Mouse (Mus musculus) neural tube, embryonic 12.5 days (tissue): Measurements from ENCODE around the gene Fignl2. TPM values are rescaled to one million over a fixed set of nuclear protein-coding genes. Genes with fewer than 3 reads are reported as not detected.

ENCODE experiments used
- ATAC-seq: fragments of 200-750 bp; cut with Nextera tagmentation; 2 replicates; pipeline ENCODE4 v1.8.0; 2017; ENCODE audit warnings: low read depth, mild to moderate bottlenecking, moderate TSS enrichment, moderate library complexity; ENCODE audit not compliant: low FRiP score
- H3K27ac ChIP-seq: fragments of 300-500 bp; sonication (generic); 2 replicates; pipeline ENCODE4 v1.5.1; 2016
- H3K27me3 ChIP-seq: fragments of 300-500 bp; sonication (generic); replicated peaks from 2 replicates; pipeline ENCODE4 v1.6.1; 2016; ENCODE audit warnings: mild to moderate bottlenecking
- H3K36me3 ChIP-seq: fragments of 300-500 bp; sonication (generic); 2 replicates; pipeline ENCODE4 v1.6.1; 2016; ENCODE audit warnings: mild to moderate bottlenecking
- H3K4me1 ChIP-seq: fragments of 300-500 bp; sonication (generic); 2 replicates; pipeline ENCODE4 v1.6.1; 2016
- H3K4me2 ChIP-seq: fragments of 300-500 bp; sonication (generic); replicated peaks from 2 replicates; pipeline ENCODE4 v1.6.1; 2016; ENCODE audit warnings: mild to moderate bottlenecking
- H3K4me3 ChIP-seq: fragments of 300-500 bp; sonication (generic); 2 replicates; pipeline ENCODE4 v1.5.1; 2016
- H3K9ac ChIP-seq: fragments of 300-500 bp; sonication (generic); 2 replicates; pipeline ENCODE4 v1.6.1; 2016; ENCODE audit warnings: mild to moderate bottlenecking
- H3K9me3 ChIP-seq: fragments of 300-500 bp; sonication (generic); 2 replicates; pipeline ENCODE4 v1.6.1; 2016; ENCODE audit warnings: mild to moderate bottlenecking
- WGBS: fragments of 180-500 bp; shearing (Covaris S2); methylation state at CpG from one replicate; pipeline ENCODE4 v1.1.7; 2016; 5-methylcytosine and 5-hydroxymethylcytosine counted together
- polyA plus RNA-seq: library from polyadenylated mRNA; unstranded; fragments of >200 nt; fragmentation: Nextera tagmentation; extraction: Ambion mirVana; gene quantifications from 2 replicates; pipeline ENCODE4 v1.2.1, GENCODE M21; 2016

Fignl2 gene
- polyA plus RNA-seq, 1 experiment from 2014 or later = 0.55 TPM

DNA sequence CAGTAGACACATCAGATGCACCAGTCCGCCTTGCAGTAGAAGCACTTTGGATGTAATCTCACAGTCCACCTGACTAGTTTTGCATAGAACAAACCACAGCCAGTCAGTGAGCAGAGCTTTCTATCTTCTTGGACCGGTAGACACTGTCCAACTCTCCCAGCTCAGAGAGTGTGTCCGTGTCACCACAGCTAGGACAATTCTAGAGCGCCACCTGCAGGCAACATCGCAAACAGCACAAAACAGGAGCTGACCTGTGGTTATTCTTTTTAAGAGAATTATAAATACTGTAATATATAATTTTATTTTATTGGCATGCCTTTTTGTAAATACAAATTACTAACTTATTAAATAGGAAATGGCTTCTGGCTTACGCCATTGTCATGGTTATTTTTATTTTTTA lies 35.8 kb downstream of the Fignl2 start:
- Histone ChIP-seq H3K9me3 (no peaks in the 10 kb centered on the region), H3K36me3 (peaks cover 19% of the 10 kb centered on the region), H3K27me3 (peaks cover 49% of the 10 kb centered on the region), H3K9ac (no peak overlapping the region), H3K4me3 (no peak overlapping the region), H3K4me1 (peaks cover 19% of the 10 kb centered on the region), H3K4me2 (no peak overlapping the region), H3K27ac (no peak overlapping the region)
- 27% methylated on average over 6 of the region's 6 CpGs for WGBS
- ATAC-seq = no peak

- Histone ChIP-seq H3K36me3 (peaks cover 19% of the 10 kb centered on the region), H3K27me3 (peaks cover 42% of the 10 kb centered on the region), H3K27ac (no peak overlapping the region), H3K4me3 (no peak overlapping the region), H3K4me1 (peaks cover 13% of the 10 kb centered on the region), H3K9me3 (no peaks in the 10 kb centered on the region), H3K4me2 (no peak overlapping the region), H3K9ac (no peak overlapping the region)
- no peak for ATAC-seq
- 78% methylated on average over 6 of the region's 6 CpGs for WGBS
Observed at GRCm38 (mm10) chr15:101041966-101042365, 36.4 kb downstream of the Fignl2 start.

DNA sequence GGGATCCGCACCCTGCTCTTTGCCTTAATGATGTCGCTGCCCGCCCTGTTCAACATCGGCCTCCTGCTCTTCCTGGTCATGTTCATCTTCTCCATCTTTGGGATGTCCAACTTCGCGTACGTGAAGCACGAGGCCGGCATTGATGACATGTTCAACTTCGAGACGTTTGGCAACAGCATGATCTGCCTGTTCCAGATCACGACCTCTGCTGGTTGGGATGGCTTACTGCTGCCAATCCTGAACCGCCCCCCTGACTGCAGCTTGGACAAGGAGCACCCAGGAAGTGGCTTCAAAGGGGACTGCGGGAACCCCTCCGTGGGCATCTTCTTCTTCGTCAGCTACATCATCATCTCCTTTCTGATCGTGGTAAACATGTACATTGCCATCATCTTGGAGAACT lies 38.7 kb downstream of the Fignl2 start:
- H3K4me3 ChIP-seq = no peak overlapping the region
- no peaks in the 10 kb centered on the region for H3K9me3 ChIP-seq
- H3K9ac ChIP-seq = no peak overlapping the region
- no peaks in the 10 kb centered on the region for H3K4me1 ChIP-seq
- ATAC-seq = no peak
- H3K4me2 ChIP-seq = no peak overlapping the region
- peaks cover 30% of the 10 kb centered on the region for H3K36me3 ChIP-seq
- H3K27ac ChIP-seq = no peak overlapping the region
- peaks cover 19% of the 10 kb centered on the region for H3K27me3 ChIP-seq
- 58% methylated on average over 17 of the region's 17 CpGs for WGBS

DNA sequence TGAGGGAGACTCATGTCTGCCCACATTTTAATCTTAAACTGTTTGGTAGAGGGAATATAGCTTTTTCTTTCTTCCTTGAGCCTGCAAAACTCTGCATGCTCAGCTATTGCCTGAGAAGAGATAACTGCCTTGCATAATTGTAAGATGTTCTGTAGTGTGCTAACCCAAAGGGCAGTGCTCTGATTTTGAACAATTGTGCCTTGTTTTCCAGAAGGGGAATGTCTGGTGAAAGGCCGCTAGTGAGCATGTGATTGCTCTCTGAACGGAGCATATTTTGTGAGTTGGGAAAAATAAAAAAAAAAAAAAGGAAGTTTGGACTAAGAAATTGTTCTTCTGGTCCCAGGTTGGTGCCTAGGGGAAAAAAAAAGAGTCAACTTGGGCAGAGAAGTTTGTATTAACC lies 49.4 kb downstream of the Fignl2 start:
- Histone ChIP-seq H3K4me3 (no peak overlapping the region), H3K4me2 (no peak overlapping the region), H3K4me1 (no peaks in the 10 kb centered on the region), H3K9ac (no peak overlapping the region), H3K36me3 (peaks cover 7% of the 10 kb centered on the region), H3K9me3 (no peaks in the 10 kb centered on the region), H3K27me3 (no peaks in the 10 kb centered on the region), H3K27ac (no peak overlapping the region)
- no peak for ATAC-seq
- WGBS = 70% methylated on average over 2 of the region's 2 CpGs

DNA sequence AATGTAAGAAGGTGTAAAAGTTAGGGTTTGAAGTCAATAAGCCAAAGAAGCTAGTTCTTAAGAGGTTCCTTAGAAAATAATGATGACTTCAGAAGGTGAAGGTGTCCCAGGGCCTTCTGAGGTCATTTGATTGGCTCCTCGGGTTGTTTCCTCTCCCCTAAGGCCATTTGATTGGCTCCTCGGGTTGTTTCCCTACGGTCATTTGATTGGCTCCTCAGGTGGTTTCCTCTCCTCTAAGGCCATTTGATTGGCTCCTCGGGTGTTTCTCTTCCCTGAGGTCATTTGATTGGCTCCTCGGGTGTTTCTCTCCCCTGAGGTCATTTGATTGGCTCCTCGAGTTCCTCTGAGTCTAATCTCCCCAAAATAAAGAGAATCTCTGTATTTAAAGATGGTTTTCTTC lies 67.0 kb downstream of the Fignl2 start:
- H3K9ac ChIP-seq = no peak overlapping the region
- WGBS = 85% methylated on average over 6 of the region's 6 CpGs
- no peak overlapping the region for H3K4me2 ChIP-seq
- H3K4me3 ChIP-seq = no peak overlapping the region
- no peak overlapping the region for H3K27ac ChIP-seq
- peaks cover 7% of the 10 kb centered on the region; the same call in 1 of the 2 replicates for H3K4me1 ChIP-seq
- peaks cover 29% of the 10 kb centered on the region for H3K36me3 ChIP-seq
- H3K9me3 ChIP-seq = no peaks in the 10 kb centered on the region
- H3K27me3 ChIP-seq = no peaks in the 10 kb centered on the region
- no peak for ATAC-seq

GRCm38 (mm10) chr15:101008386-101009010 lies 69.9 kb downstream of the Fignl2 start:
- H3K27me3 ChIP-seq = no peaks in the 10 kb centered on the region
- H3K4me3 ChIP-seq = no peak overlapping the region
- H3K9ac ChIP-seq = no peak overlapping the region
- peaks cover 9% of the 10 kb centered on the region; the same call in 1 of the 2 replicates for H3K4me1 ChIP-seq
- H3K27ac ChIP-seq = no peak overlapping the region
- 92% methylated on average over 14 of the region's 14 CpGs for WGBS
- no peak for ATAC-seq
- peaks cover 14% of the 10 kb centered on the region for H3K36me3 ChIP-seq
- no peaks in the 10 kb centered on the region for H3K9me3 ChIP-seq
- H3K4me2 ChIP-seq = no peak overlapping the region

DNA sequence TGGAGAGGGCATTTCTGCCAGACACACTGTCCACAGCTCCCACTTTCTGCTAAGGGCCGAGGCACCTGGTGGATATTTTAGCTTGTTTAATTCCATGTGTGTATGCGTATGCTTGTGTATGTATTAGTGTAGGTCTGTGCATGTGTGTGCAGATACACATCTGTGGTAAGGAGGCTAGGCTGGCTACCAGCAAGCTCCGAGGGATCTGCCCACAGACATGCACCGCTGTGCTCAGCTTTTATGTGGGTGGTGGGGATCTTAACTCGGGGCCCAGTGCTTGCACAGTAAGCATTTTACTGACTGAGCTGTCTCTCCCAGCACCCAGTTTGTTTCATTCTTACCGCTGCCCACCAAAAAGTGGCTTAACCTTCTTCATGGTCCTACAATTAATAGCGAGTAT lies 71.1 kb downstream of the Fignl2 start:
- Histone ChIP-seq H3K27me3 (no peaks in the 10 kb centered on the region), H3K36me3 (peaks cover 17% of the 10 kb centered on the region; the same call in 1 of the 2 replicates), H3K4me2 (peak overlapping the region; percentile 59), H3K4me3 (no peak overlapping the region), H3K4me1 (peaks cover 9% of the 10 kb centered on the region; the same call in 1 of the 2 replicates), H3K9me3 (no peaks in the 10 kb centered on the region), H3K9ac (no peak overlapping the region), H3K27ac (no peak overlapping the region)
- 70% methylated on average over 7 of the region's 7 CpGs for WGBS
- ATAC-seq = no peak

GRCm38 (mm10) chr15:101006251-101007040 lies 71.9 kb downstream of the Fignl2 start:
- Histone ChIP-seq H3K27ac (no peak overlapping the region), H3K27me3 (no peaks in the 10 kb centered on the region), H3K36me3 (peaks cover 18% of the 10 kb centered on the region; the same call in 1 of the 2 replicates), H3K9me3 (no peaks in the 10 kb centered on the region), H3K4me3 (peak overlapping the region; percentile 29), H3K4me1 (peaks cover 9% of the 10 kb centered on the region; the same call in 1 of the 2 replicates), H3K4me2 (peak overlapping the region; percentile 59), H3K9ac (peak overlapping the region; percentile 40; the same call in 1 of the 2 replicates)
- peak; percentile 82; the same call in 1 of the 2 replicates for ATAC-seq
- WGBS = 15% methylated on average over 14 of the region's 15 CpGs

DNA sequence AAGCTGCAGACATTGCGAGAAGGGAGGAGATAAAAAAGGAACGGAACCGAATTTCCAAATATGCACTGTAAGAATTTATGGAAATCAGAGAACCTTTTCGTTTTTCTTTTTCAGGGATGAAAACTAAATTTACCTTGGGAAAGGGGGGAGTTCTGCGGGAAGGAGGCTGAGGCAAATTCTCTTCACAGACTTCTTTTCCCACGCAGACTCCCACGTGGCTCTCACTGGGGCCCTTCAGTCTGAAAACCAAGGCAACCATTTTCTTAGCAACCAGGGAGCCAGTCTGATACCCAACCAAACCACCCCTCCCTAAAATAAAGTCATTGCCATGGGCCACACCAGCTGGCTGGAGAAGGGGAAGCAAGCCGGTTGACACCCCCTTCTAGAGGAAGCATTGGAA lies 72.7 kb downstream of the Fignl2 start:
- no peak overlapping the region for H3K4me3 ChIP-seq
- no peaks in the 10 kb centered on the region for H3K9me3 ChIP-seq
- no peak for ATAC-seq
- no peak overlapping the region for H3K4me2 ChIP-seq
- H3K36me3 ChIP-seq = peaks cover 15% of the 10 kb centered on the region; the same call in 1 of the 2 replicates
- H3K27me3 ChIP-seq = no peaks in the 10 kb centered on the region
- WGBS = 78% methylated on average over 8 of the region's 8 CpGs
- H3K9ac ChIP-seq = no peak overlapping the region
- H3K27ac ChIP-seq = no peak overlapping the region
- H3K4me1 ChIP-seq = peaks cover 9% of the 10 kb centered on the region; the same call in 1 of the 2 replicates

GRCm38 (mm10) chr15:101004538-101004937 lies 73.8 kb downstream of the Fignl2 start:
- no peak for ATAC-seq
- Histone ChIP-seq H3K27ac (no peak overlapping the region), H3K4me3 (no peak overlapping the region), H3K4me1 (peaks cover 9% of the 10 kb centered on the region; the same call in 1 of the 2 replicates), H3K9ac (no peak overlapping the region), H3K4me2 (no peak overlapping the region), H3K36me3 (peaks cover 12% of the 10 kb centered on the region; the same call in 1 of the 2 replicates), H3K9me3 (no peaks in the 10 kb centered on the region), H3K27me3 (no peaks in the 10 kb centered on the region)
- WGBS = 81% methylated on average over 3 of the region's 3 CpGs

DNA sequence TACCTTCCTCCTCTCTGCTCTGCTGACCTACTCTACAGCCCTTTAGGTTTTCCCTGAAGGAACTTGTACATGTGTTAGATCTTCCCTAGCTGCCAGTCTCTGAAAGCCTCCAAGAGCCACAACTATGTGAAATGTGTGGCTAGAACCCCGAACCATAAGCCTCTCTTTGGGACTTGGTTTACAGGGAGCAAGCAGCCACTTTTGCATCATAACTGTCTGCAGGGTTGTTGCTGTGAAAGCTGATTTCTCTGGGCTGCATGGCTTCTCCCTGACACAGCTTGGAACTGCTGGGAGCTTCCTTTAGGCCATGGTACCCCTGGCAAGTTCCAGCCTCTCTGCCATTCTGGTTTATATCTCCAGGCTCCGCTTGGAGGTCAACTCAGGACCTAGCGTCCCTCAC lies 75.9 kb downstream of the Fignl2 start:
- H3K27me3 ChIP-seq = no peaks in the 10 kb centered on the region
- H3K9ac ChIP-seq = no peak overlapping the region
- no peaks in the 10 kb centered on the region for H3K9me3 ChIP-seq
- no peak for ATAC-seq
- H3K36me3 ChIP-seq = peaks cover 12% of the 10 kb centered on the region; the same call in 1 of the 2 replicates
- no peak overlapping the region for H3K4me2 ChIP-seq
- H3K4me1 ChIP-seq = peaks cover 9% of the 10 kb centered on the region; the same call in 1 of the 2 replicates
- H3K4me3 ChIP-seq = no peak overlapping the region
- H3K27ac ChIP-seq = no peak overlapping the region
- WGBS = 97% methylated on average over 3 of the region's 3 CpGs

GRCm38 (mm10) chr15:101001685-101002084 lies 76.7 kb downstream of the Fignl2 start:
- Histone ChIP-seq H3K4me1 (peaks cover 4% of the 10 kb centered on the region; the same call in 1 of the 2 replicates), H3K27ac (no peak overlapping the region), H3K9ac (no peak overlapping the region), H3K4me3 (no peak overlapping the region), H3K36me3 (peaks cover 12% of the 10 kb centered on the region; the same call in 1 of the 2 replicates), H3K27me3 (no peaks in the 10 kb centered on the region), H3K4me2 (no peak overlapping the region), H3K9me3 (no peaks in the 10 kb centered on the region)
- WGBS = 94% methylated on average over 1 of the region's 1 CpGs
- ATAC-seq = no peak
